Mouse (Mus musculus) kidney, adult 2 months (tissue): Measurements from ENCODE around the gene Ung.

Experiments used
- CTCF ChIP-seq: fragments of 200-500 bp; conservative IDR thresholded peaks from 2 replicates; pipeline ENCODE4 v1.5.1; 2011; ENCODE audit warnings: low read depth, mild to moderate bottlenecking, control low read depth, low read length, moderate library complexity, mixed read lengths; ENCODE audit not compliant: insufficient read depth, insufficient read length
- POLR2A ChIP-seq: fragments of 200-500 bp; IDR thresholded peaks from one replicate; pipeline ENCODE4 v1.6.1; 2011; ENCODE audit warnings: low read depth, low read length, control low read depth

DNA sequence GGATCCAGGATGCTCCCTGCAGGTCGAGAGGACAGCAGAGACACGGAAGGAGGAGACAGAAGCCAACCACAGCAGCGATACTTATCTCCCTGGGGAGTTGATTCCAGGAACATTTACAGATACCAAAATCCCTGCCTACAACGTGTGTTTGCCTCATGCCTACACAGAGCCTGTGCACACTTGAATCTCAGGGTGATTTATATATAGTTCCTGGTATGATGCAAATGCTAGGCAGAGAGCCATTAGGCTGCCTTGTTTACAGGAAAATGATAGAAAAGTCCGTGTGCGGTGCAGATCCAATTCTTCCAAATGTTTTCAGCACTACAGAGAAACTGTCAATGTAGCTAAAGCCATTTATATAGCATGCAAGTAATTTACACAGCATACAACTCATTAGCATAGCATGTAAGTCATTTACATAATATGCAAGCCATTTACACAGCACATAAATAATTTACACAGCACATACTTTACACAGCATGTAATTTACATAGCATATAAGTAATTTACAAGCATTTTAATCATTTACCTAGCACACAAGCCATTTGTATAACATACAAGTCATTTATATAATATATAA, 33.0 kb downstream of the Ung start:
- TF ChIP-seq POLR2A (no peak), CTCF (no peak)
